Mouse (Mus musculus): Measurements from ENCODE around the gene Kdm4b. TPM values are rescaled to one million over a fixed set of nuclear protein-coding genes. Genes with fewer than 3 reads are reported as not detected.

The Kdm4b gene
- total and polyA plus RNA-seq, 3 experiments = 9.1 to 27.5 TPM; not detected in 1

DNA sequence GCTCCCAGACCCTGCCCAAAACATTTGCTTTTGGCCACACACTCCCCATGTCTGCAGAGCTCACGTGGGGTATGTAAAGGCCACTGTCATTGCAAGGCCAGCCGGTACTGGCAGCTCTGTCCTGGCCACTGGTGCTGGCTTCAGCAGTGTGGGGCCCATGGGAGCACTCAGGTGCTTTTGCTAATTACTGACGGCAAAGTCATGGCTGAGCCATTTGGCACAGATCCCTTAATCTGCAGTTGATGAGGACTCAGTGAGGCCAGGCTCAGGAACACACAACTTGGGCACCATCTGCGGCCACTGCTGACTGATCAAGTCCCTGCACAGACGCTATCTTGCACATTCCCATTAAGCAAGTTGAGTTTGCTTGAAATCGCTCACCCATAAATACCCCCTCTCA, 59.0 kb downstream of the Kdm4b start:
- no peak for TF ChIP-seq MEF2A (IDR thresholded peaks at IDR 0.05; ENCODE audit: extremely low read depth, insufficient replicate concordance, low read depth, low read length, poor library complexity, severe bottlenecking)
- Histone ChIP-seq H3K9ac (ENCODE audit: control insufficient read depth, low read depth, low read length, poor library complexity, severe bottlenecking) (no peak overlapping the region), H3K4me1 (ENCODE audit: control insufficient read depth in 1 of 2, insufficient read depth in 2 of 2, low read length in 2 of 2) (no peaks in the 10 kb centered on the region), H3K36me3 (ENCODE audit: control insufficient read depth in 1 of 2, insufficient read depth in 2 of 2, low read length in 2 of 2) (no peaks in the 10 kb centered on the region), H3K4me3 (ENCODE audit: control insufficient read depth in 1 of 2, insufficient read depth in 1 of 2, low read depth in 2 of 2, low read length in 2 of 2) (no peak overlapping the region), H3K27ac (ENCODE audit: control insufficient read depth, low read depth, low read length) (no peak overlapping the region), H3K27me3 (ENCODE audit: control insufficient read depth in 1 of 2, insufficient read depth in 2 of 2, low read length in 2 of 2) (no peaks in the 10 kb centered on the region), H3K79me2 (ENCODE audit: control insufficient read depth, insufficient read depth, low read length, poor library complexity) (no peaks in the 10 kb centered on the region), H3K9me3 (replicated peaks; ENCODE audit: insufficient read depth, low read length) (no peaks in the 10 kb centered on the region)
- DNase-seq (ENCODE audit: low read depth, low spot score) = no peak

- no peak overlapping the region for H3K4me3 ChIP-seq (ENCODE audit: control insufficient read depth in 1 of 2, insufficient read depth in 1 of 2, low read depth in 2 of 2, low read length in 2 of 2)
- H3K9me3 ChIP-seq (replicated peaks; ENCODE audit: insufficient read depth, low read length) = no peaks in the 10 kb centered on the region
- TF ChIP-seq SMC3 (IDR thresholded peaks at IDR 0.05; ENCODE audit: low read depth, low read length) (no peak), USF1 (IDR thresholded peaks at IDR 0.05; ENCODE audit: low read depth, low read length) (no peak), JUND (IDR thresholded peaks at IDR 0.05; ENCODE audit: low read depth, low read length) (no peak), MAZ (IDR thresholded peaks at IDR 0.05; ENCODE audit: low read depth, low read length) (no peak), E2F4 (IDR thresholded peaks at IDR 0.05; ENCODE audit: borderline replicate concordance, low read depth, low read length) (no peak), TCF12 (IDR thresholded peaks at IDR 0.05; ENCODE audit: low read depth, low read length) (no peak), ZC3H11A (IDR thresholded peaks at IDR 0.05; ENCODE audit: low read depth, low read length) (no peak), TAL1 (IDR thresholded peaks at IDR 0.05; ENCODE audit: low read length) (no peak), ELF1 (IDR thresholded peaks at IDR 0.05; ENCODE audit: low read depth, low read length) (no peak), POLR2AphosphoS5 (IDR thresholded peaks at IDR 0.05; ENCODE audit: borderline replicate concordance, low read depth, low read length) (no peak)
- no peaks in the 10 kb centered on the region for H3K27me3 ChIP-seq (ENCODE audit: control insufficient read depth in 1 of 2, insufficient read depth in 2 of 2, low read length in 2 of 2)
- H3K36me3 ChIP-seq (ENCODE audit: control insufficient read depth in 1 of 2, insufficient read depth in 2 of 2, low read length in 2 of 2) = no peaks in the 10 kb centered on the region
- H3K9ac ChIP-seq (ENCODE audit: control insufficient read depth, low read depth, low read length, poor library complexity, severe bottlenecking) = no peak overlapping the region
- no peak for DNase-seq (ENCODE audit: low read depth, low spot score)
- no peaks in the 10 kb centered on the region for H3K4me1 ChIP-seq (ENCODE audit: control insufficient read depth in 1 of 2, insufficient read depth in 2 of 2, low read length in 2 of 2)
- H3K79me2 ChIP-seq (ENCODE audit: control insufficient read depth, insufficient read depth, low read length, poor library complexity) = no peaks in the 10 kb centered on the region
- H3K27ac ChIP-seq (ENCODE audit: control insufficient read depth, low read depth, low read length) = no peak overlapping the region
These were observed 61.8 kb downstream of the Kdm4b start for GRCm38 (mm10) chr17:56387612-56388011.

GRCm38 (mm10) chr17:56393238-56393637, 67.4 kb downstream of the Kdm4b start:
- Histone ChIP-seq H3K27me3 (ENCODE audit: control insufficient read depth in 1 of 2, insufficient read depth in 2 of 2, low read length in 2 of 2) (no peaks in the 10 kb centered on the region), H3K27ac (ENCODE audit: control insufficient read depth, low read depth, low read length) (no peak overlapping the region), H3K36me3 (ENCODE audit: control insufficient read depth in 1 of 2, insufficient read depth in 2 of 2, low read length in 2 of 2) (no peaks in the 10 kb centered on the region), H3K9me3 (replicated peaks; ENCODE audit: insufficient read depth, low read length) (no peaks in the 10 kb centered on the region), H3K4me1 (ENCODE audit: control insufficient read depth in 1 of 2, insufficient read depth in 2 of 2, low read length in 2 of 2) (no peaks in the 10 kb centered on the region), H3K9ac (ENCODE audit: control insufficient read depth, low read depth, low read length, poor library complexity, severe bottlenecking) (no peak overlapping the region), H3K4me3 (ENCODE audit: control insufficient read depth in 1 of 2, insufficient read depth in 1 of 2, low read depth in 2 of 2, low read length in 2 of 2) (no peak overlapping the region), H3K79me2 (ENCODE audit: control insufficient read depth, insufficient read depth, low read length, poor library complexity) (no peaks in the 10 kb centered on the region)
- TF ChIP-seq ZKSCAN1 (IDR thresholded peaks at IDR 0.05; ENCODE audit: low read depth, low read length) (no peak), EP300 (IDR thresholded peaks at IDR 0.05; ENCODE audit: low read depth in 1 of 2, low read length in 2 of 2) (no peak), ETS1 (IDR thresholded peaks at IDR 0.05; ENCODE audit: low read depth, low read length) (no peak), SIN3A (IDR thresholded peaks at IDR 0.05; ENCODE audit: low read length) (no peak), ZNF384 (IDR thresholded peaks at IDR 0.05; ENCODE audit: low read depth, low read length) (no peak), HCFC1 (IDR thresholded peaks at IDR 0.05; ENCODE audit: low read depth, low read length) (no peak), E2F4 (IDR thresholded peaks at IDR 0.05; ENCODE audit: borderline replicate concordance, low read depth, low read length) (no peak)
- DNase-seq (ENCODE audit: low read depth, low spot score) = no peak

Data from MEL (cell line).